Mouse (Mus musculus): ENCODE measurements around the gene Krt28.

DNA sequence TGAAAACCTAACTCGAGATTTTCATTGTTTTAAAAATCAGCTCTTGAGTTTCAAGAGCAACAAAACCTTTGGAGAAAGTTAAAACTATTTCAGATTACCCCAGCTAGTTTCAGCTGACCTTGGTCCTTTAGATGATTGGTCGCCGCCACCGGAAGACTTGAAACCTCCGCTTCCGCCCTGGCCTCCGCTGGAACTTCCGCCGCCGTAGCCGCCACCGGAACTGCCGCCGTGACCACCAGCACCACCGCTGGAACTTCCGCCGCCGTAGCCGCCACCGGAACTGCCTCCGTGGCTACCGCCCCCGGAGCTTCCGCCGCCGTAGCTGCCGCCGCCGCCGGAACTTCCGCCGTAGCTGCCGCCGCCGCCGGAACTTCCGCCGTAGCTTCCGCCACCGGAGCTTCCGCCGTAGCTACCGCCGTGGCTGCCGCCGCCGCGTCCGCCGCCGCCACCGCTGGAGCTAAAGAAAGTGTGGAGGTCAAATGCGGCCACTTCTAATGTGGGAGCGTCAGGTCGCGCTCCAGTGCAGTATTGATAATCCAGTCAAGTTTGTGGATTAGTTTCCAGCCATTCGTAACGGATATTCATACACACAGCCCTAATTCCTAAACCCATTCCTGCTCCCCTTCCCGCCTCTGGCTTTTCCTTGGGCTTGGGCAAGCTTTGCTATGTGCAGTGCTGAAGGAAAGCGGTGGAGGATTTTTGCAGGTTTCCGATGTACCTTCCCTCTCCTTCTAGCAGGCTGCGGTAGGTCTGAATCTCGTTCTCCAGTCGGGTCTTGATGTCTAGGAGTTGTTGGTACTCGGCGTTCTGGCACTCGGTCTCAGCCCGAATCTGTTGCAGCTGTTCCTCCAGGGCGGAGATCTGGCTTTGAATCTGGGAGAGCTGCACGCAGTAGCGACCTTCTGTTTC lies 11.4 kb upstream of the Krt28 start:
- TF ChIP-seq FLI1 (IDR thresholded peaks at IDR 0.05; ENCODE audit: low read length) (no peak; the same call in 1 of the 2 replicates), GATA1 (IDR thresholded peaks at IDR 0.05; ENCODE audit: borderline replicate concordance, low read length) (no peak)
